Mouse (Mus musculus) CH12F3 (cell line): ENCODE results near the gene Pigq.

Source experiments
- in situ Hi-C: fragments of 300-500 bp; cut with MboI; formaldehyde crosslinking; loops from 2 replicates; pipeline ENCODE4 v1.14.3; 2020; ENCODE audit warnings: low sequenced_read_pairs

Gene Pigq

DNA sequence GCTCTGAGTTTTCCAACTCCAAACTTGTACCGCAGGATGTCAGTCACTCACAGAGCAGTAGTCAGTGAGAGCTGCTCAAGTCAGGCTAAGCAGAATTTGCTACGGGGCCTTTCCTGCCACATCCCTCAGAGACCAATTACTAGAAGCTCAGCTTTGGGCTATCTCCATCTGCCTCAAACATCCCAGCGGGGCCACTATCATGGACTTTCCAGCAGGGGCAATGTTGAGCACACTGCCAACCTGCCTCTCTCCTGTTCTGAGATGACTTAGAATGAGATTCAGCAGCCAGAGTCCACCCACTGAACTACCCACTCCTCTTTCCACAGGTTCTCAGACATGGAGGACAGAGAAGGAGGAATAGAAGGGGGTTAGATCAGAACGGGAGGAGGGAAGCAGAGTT is 59.1 kb downstream of the Pigq start:
- in situ Hi-C loops = loop anchor here (25.0 kb wide), 1 partner anchor 127 kb away; no protein-coding TSS in a partner anchor

DNA sequence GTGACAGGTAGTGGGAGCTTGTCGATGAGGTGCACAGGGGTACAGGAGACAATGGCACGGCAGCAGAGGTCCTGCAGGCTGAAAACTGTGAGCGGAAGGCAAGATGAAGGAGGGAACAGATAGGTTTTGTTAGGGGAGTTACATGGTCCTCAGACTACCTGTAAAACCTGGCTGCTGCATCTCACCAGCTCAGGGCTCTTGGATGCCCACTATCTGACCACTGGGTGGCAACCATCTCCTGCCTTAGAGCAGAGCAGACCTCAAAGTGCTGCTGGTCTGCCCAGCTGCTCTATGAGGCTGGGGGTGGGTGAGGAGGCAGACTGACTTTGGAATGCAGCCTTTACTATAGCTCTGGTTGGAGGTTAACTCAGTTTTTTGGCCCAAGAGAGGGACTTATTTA is 60.9 kb downstream of the Pigq start:
- in situ Hi-C loops = loop anchor here (25.0 kb wide), 1 partner anchor 128 kb away; no protein-coding TSS in a partner anchor

DNA sequence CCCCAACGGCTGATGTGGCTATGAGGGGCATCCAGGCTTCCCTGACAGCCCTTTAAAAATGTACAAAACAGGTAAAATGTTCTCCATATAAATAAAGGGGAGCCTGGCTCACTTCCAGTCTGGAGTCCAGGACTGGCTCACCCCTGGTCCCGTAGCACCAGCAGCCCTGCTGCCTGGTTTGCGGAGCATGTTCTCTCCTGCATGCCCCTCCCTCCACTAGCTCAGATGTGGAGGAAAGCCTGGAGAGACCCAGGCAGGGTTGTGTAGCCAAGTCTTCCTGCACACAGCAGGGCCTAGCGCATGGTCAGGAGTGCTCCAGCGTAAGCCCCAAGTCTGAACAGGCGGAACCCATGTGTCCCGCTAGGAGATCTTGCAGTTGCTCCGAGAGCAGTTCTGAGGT is 61.5 kb downstream of the Pigq start:
- in situ Hi-C loops = loop anchor here (25.0 kb wide), 1 partner anchor 129 kb away; no protein-coding TSS in a partner anchor

DNA sequence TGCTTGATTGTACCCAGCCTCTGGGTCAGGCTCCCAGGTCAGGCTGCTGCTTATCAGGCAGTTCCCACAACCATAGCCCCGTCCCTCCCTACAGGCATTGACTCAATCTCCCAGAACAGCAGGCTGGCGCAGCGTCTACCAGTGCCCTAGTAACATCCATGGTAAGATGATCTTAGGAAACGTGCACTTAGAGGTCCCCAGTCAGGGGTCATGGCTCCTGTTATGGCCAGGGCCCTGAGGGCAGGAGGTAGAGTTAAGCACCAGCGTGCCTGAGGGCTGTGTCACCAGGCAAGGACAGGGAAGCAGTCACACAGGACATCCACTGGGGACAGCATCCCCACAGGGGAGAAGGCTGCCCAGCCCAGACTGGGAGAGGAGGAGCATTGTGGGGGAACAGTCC is 62.4 kb downstream of the Pigq start:
- in situ Hi-C loops = loop anchor here (25.0 kb wide), 1 partner anchor 130 kb away; no protein-coding TSS in a partner anchor

DNA sequence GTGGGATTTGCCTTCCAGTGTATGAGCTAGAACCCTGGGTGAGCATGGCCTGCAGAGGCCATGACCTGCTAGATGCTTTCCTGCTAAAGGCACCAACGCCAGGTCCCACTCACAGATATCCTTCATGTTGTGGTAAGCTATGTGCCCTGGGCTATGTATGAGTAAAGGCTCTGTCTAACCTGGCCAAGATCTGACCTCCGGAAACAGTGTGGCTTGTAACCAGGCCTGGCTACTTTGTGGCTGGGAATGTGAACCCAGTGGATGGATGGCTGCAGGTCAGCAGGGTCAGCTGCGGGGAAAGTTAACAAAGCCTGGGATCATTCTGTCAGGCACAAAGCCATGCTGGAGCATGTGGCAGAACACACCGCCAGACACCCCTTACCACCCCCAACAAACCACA is 63.0 kb downstream of the Pigq start:
- in situ Hi-C loops = loop anchor here (25.0 kb wide), 1 partner anchor 131 kb away; no protein-coding TSS in a partner anchor

DNA sequence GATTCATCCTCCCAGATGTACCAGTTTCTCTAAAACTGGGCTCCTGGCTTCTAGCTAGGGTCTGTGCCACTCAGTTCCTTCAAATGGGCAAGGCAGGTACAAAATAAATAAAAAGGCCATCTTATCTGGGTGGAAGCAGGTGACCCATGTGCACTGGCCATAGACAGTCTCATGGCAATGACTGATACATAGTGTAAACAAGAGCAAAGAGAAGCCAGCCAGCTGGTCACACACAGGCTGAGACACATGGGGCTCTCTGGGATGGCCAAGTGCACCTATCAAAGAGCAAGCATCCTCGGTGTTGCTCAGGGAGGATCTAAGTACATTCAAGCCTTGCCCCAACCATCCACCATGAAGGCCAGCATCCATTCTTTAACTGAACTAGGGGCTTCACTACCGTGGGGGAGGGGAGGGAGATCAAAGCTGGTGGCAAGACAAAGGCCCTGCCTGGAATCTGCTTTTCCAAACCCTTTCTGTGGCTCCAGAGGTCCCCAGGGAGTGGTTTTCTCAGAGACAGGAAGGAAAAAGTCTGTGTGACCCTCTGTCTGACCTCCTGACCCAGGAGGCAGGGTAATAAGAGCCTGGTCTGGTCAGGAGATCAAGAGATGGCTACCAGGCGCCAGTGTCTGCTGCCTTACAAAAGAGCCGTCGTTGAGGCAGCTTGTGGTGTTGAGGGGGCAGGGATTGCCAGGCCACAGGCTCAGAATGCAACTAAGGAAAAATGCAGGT is 63.7 kb downstream of the Pigq start:
- in situ Hi-C loops = loop anchor here (25.0 kb wide), 1 partner anchor 131 kb away; no protein-coding TSS in a partner anchor

DNA sequence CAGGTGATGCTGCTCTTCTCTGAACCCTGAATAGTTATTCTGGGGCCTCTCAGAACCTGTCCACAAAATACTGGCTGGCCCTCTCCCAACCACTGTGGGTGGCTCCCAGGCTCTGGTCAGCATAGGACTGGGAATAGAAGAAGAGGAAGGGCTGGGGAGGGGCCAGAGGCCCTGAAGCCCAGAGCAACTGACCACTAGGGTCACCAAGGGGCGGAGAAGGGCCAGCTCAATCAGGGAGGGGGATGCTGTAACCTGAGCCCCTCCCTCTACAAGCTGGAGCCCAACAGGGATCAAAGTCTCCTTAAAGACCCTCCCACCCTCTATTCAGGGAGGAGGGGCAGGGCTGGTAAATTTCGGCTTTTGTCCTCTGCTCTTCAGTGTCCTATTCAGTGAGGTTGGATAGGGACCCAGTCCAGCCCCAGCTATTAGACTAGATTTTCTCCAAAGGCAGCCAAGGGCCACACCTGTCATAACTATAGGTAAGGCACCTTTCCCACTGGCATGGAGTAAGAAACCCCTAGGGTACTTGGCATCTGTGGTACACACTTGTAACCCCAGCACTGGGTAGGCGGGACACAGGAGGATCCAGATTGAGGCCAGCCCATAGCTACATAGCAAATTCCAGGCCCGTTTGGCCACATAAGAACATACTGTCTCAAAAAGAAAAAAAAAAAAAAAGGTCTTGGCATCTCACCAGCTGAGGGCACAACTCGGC is 64.4 kb downstream of the Pigq start, which contains the start of gene Wfikkn1:
Wfikkn1 (minus strand) TSS at position 663 of the 715 bp plus-strand sequence.
- in situ Hi-C loops = loop anchor here (25.0 kb wide), 1 partner anchor 132 kb away; no protein-coding TSS in a partner anchor

DNA sequence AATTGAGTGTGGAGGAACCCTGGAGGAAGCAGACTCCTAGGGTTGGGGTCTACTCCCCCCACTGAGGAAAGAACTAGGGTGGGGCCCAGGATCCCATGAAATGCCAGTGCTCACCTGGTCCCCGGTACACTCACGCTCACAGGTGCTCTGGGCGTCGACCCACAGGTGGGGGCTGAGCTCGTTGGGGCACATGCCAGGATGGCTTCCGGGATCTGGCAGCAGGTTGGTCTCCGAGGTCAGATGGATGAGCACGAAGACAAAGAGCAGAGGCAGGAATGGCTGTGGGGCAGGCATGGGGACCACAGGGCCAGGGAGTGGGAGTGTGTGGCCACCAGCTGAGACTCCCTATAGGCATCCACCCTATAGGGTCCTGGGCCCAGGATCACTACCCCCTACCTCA is 65.0 kb downstream of the Pigq start:
- in situ Hi-C loops = loop anchor here (25.0 kb wide), 1 partner anchor 133 kb away; no protein-coding TSS in a partner anchor

DNA sequence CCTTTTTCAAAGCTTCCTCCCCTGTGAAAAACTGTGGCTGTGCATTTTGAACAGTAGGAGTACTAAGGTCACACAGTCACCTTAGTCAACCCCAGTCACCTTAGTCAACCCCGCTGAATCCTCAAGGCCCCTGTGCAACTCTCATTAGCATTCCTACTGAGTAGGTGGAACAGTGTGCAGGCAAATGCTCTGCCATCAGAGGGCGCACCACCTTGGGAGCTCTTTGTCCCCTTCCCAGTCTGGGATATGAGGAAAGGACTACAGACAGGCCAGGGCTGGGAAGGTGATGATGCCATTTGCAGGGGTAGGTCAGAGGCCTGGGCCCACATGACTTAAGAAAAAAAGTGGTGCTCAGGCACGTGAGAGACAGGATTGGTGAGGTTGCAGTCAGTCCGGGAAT is 65.5 kb downstream of the Pigq start:
- in situ Hi-C loops = loop anchor here (25.0 kb wide), 1 partner anchor 133 kb away; no protein-coding TSS in a partner anchor

DNA sequence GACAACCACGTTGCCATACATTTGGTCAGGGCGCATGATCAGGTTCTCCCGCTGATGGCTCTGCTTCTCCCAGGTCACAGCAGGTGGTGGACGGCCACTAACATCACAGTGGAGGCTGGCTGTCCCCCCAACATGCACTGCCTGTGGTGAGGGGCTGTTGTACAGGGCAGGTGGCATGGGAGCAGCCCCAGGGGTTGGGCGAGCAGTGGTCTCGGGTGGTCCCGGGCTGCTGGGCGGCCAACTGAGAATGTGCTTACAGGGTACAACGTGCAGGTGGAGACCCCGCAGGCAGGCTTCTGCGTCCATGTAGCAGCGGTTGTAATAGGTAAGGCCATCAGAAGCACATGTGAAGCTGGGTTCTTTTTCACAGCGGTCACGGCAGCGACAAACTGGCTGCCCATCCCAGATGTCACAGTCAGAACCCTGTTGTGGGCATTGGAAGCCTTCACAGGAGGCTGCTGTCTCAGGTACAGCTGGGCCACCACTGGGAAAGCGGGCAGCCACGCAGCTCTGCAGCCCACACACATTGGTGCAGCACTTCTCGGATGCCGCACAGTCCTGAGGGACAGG is 66.0 kb downstream of the Pigq start:
- in situ Hi-C loops = loop anchor here (25.0 kb wide), 1 partner anchor 134 kb away; no protein-coding TSS in a partner anchor

DNA sequence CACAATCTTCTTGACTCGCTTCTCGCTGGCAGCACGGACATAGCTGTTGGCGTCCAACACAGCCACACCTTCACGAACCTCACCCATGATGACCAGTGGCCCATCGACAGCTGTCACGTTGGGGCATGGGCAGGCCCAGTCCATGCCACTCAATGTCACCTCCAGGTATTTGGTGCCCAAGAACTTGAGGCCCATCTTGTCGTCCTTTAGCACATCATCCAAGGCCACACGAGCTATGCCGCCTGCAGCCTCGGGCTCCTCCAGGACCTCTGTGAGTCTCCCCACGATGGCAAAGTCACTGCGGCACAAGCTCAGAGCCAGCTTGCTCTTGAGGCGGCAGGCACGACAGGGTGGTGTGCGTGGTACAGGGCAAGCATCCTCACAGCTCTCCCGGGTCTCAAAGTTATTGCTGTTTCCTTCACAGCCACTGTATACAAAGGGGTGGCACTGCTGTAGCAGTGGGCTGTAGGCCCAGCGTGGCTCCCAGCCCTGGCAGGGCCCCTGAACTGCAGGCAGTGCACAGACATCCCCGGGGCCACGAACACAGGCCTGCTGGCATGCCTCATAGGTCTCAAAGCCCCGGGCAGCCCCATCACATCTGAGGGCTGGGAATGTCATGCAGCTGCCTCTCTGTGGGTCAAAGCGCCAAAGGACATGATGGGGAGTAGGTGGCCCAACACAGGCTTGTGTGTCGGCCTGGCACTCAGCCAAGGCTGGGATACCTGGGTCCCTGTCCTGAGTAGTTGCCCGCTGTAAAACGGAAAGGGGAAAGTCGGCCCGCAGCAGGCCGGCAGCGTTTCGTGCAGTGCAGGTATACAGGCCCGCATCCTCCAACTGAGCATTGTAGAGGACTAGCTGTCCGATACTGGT is 66.8 kb downstream of the Pigq start:
- in situ Hi-C loops = loop anchor here (25.0 kb wide), 1 partner anchor 134 kb away; no protein-coding TSS in a partner anchor

DNA sequence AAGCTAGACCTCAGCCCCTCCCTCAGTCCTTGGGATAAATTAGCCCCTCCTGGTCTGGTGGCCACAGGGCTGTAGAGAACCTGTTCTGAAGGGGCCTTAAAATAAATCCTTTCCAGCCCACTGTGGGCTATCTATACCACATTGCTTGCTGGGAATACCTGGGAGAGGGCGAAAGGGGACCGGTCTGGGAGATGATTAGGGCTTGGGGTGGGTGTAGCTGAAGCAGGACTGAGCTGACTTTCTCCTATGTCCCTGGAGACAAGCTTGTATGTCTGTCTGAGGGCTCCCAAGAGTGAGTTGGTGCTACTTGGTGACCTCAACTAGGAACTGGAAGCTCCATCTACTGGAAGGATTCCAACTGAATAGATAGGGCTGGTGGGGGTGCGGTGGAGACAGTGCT is 67.7 kb downstream of the Pigq start:
- in situ Hi-C loops = loop anchor here (25.0 kb wide), 1 partner anchor 135 kb away; no protein-coding TSS in a partner anchor
